Mouse (Mus musculus) retina, adult 2 months (tissue): ENCODE results near the gene Prr5l.
A peak's percentile ranks its signal among the peaks of the same experiment; 100 is the strongest.

Source experiments
- DNase-seq: peaks from one replicate; pipeline ENCODE4 v3.0.0-alpha.2; 2012; ENCODE audit warnings: low read depth, low spot score

Prr5l gene

GRCm38 (mm10) chr2:101881471-101882162 is 1.2 kb downstream of the Prr5l start:
- DNase-seq, result no peak

- DNase-seq, result peak; percentile 18
These were observed 11.6 kb downstream of the Prr5l start for GRCm38 (mm10) chr2:101871179-101871578.

- DNase-seq, result no peak
These were observed 14.1 kb downstream of the Prr5l start for GRCm38 (mm10) chr2:101868683-101869082.

- DNase-seq, result no peak
These were observed 20.4 kb downstream of the Prr5l start for GRCm38 (mm10) chr2:101862219-101863123.

- DNase-seq, result no peak
These were observed 21.8 kb downstream of the Prr5l start for GRCm38 (mm10) chr2:101860920-101861485.

- DNase-seq, result no peak
These were observed 26.7 kb downstream of the Prr5l start for GRCm38 (mm10) chr2:101856174-101856573.

- DNase-seq, result no peak
These were observed 28.0 kb downstream of the Prr5l start for GRCm38 (mm10) chr2:101854792-101855191.

GRCm38 (mm10) chr2:101842756-101843155 is 40.1 kb downstream of the Prr5l start:
- no peak for DNase-seq

GRCm38 (mm10) chr2:101834816-101835523 is 47.9 kb downstream of the Prr5l start:
- no peak for DNase-seq

GRCm38 (mm10) chr2:101832361-101832760 is 50.5 kb downstream of the Prr5l start:
- DNase-seq, result no peak

GRCm38 (mm10) chr2:101831851-101832250 is 51.0 kb downstream of the Prr5l start:
- no peak for DNase-seq

- DNase-seq, result no peak
These were observed 52.5 kb downstream of the Prr5l start for GRCm38 (mm10) chr2:101830186-101830915.

- DNase-seq, result no peak
These were observed 53.8 kb downstream of the Prr5l start for GRCm38 (mm10) chr2:101829013-101829412.

GRCm38 (mm10) chr2:101828057-101828643 is 54.7 kb downstream of the Prr5l start:
- DNase-seq, result peak; percentile 23

- DNase-seq, result no peak
These were observed 55.2 kb downstream of the Prr5l start for GRCm38 (mm10) chr2:101827626-101828025.

GRCm38 (mm10) chr2:101826950-101827600 is 55.8 kb downstream of the Prr5l start:
- DNase-seq, result no peak

- DNase-seq, result no peak
These were observed 56.6 kb downstream of the Prr5l start for GRCm38 (mm10) chr2:101826186-101826707.

- DNase-seq, result no peak
These were observed 57.4 kb downstream of the Prr5l start for GRCm38 (mm10) chr2:101825226-101826120.

- no peak for DNase-seq
These were observed 59.0 kb downstream of the Prr5l start for GRCm38 (mm10) chr2:101823821-101824220.
